Mouse (Mus musculus) forebrain, embryonic 12.5 days (tissue): Measurements from ENCODE around the gene Pcnx4. TPM values are rescaled to one million over a fixed set of nuclear protein-coding genes. Genes with fewer than 3 reads are reported as not detected.

Experiments
- ATAC-seq: fragments of 200-750 bp; cut with Nextera tagmentation; 2 replicates; pipeline ENCODE4 v1.8.0; 2017; ENCODE audit warnings: moderate TSS enrichment; ENCODE audit not compliant: low FRiP score
- H3K27ac ChIP-seq: fragments of 300-500 bp; sonication (generic); 2 replicates; pipeline ENCODE4 v1.5.1; 2016; ENCODE audit warnings: mild to moderate bottlenecking
- H3K27me3 ChIP-seq: fragments of 300-500 bp; sonication (generic); 2 replicates; pipeline ENCODE4 v1.6.1; 2016; ENCODE audit warnings: mild to moderate bottlenecking
- H3K36me3 ChIP-seq: fragments of 300-500 bp; sonication (generic); replicated peaks from 2 replicates; pipeline ENCODE4 v1.6.1; 2016; ENCODE audit warnings: mild to moderate bottlenecking
- H3K4me1 ChIP-seq: fragments of 300-500 bp; sonication (generic); 2 replicates; pipeline ENCODE4 v1.6.1; 2016
- H3K4me2 ChIP-seq: fragments of 300-500 bp; sonication (generic); 2 replicates; pipeline ENCODE4 v1.6.1; 2016; ENCODE audit warnings: mild to moderate bottlenecking, moderate library complexity
- H3K4me3 ChIP-seq: fragments of 300-500 bp; sonication (generic); replicated peaks from 2 replicates; pipeline ENCODE4 v1.5.1; 2016; ENCODE audit warnings: mild to moderate bottlenecking
- H3K9ac ChIP-seq: fragments of 300-500 bp; sonication (generic); 2 replicates; pipeline ENCODE4 v1.6.1; 2016; ENCODE audit warnings: mild to moderate bottlenecking
- H3K9me3 ChIP-seq: fragments of 300-500 bp; sonication (generic); 2 replicates; pipeline ENCODE4 v1.6.1; 2016
- WGBS: fragments of 180-500 bp; shearing (Covaris S2); methylation state at CpG from one replicate; pipeline ENCODE4 v1.1.7; 2016; 5-methylcytosine and 5-hydroxymethylcytosine counted together
- polyA plus RNA-seq: library from polyadenylated mRNA; unstranded; fragments of >200 nt; fragmentation: Nextera tagmentation; extraction: Ambion mirVana; gene quantifications from 2 replicates; pipeline ENCODE4 v1.2.1, GENCODE M21; 2016

The Pcnx4 gene
- polyA plus RNA-seq: 15.5 and 17.6 TPM in 2 replicates

DNA sequence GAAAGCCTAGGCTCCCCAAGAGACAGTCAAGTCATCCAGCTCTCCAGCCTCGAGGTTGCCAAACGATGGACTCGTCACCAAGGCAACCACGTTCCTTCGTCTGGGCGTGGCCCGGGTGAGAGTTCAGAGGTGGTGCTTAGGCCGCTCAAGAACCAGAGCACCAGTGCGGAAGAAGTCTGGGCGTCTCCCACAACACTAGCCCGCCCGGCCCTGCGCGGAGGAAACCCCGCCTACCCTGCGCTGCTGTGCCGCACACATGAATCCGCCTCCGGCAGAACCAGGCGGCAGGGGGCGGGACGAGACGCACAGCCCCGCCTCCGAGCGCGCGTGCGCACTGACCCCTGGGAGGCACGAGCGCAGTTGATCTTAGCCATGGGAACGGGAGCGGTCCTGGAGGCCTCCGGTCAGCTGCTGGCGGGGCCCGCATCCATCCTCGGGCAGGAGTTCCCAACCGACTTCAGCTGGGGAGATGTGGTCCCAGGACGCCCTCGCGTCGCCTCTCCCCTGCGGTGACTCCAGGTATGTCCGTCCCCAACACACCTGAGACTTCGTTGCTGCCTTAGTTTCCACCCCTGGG is at the start of gene Pcnx4:
Pcnx4 (plus strand) TSS at position 363 of the 577 bp plus-strand sequence.
- Histone ChIP-seq H3K4me2 (peak within 1 kb of the TSS; percentile 58), H3K27ac (peak within 1 kb of the TSS; percentile 71; the same call in 1 of the 2 replicates), H3K4me3 (peak within 1 kb of the TSS; percentile 70), H3K27me3 (no peaks in the 10 kb centered on the region), H3K9ac (peak within 1 kb of the TSS; percentile 72), H3K9me3 (no peaks in the 10 kb centered on the region), H3K4me1 (peaks cover 7% of the 10 kb centered on the region; the same call in 1 of the 2 replicates), H3K36me3 (no peaks in the 10 kb centered on the region)
- ATAC-seq: peak; percentile 99
- WGBS: under 1% methylated on average over 43 of the region's 45 CpGs

GRCm38 (mm10) chr12:72487498-72487897 is 48.7 kb upstream of the Pcnx4 start:
- Histone ChIP-seq H3K9ac (no peak overlapping the region), H3K4me1 (peaks cover 3% of the 10 kb centered on the region; the same call in 1 of the 2 replicates), H3K36me3 (no peaks in the 10 kb centered on the region), H3K27me3 (no peaks in the 10 kb centered on the region), H3K27ac (no peak overlapping the region), H3K4me2 (no peak overlapping the region), H3K4me3 (no peak overlapping the region), H3K9me3 (no peaks in the 10 kb centered on the region)
- WGBS: 82% methylated on average over 3 of the region's 3 CpGs
- no peak for ATAC-seq

DNA sequence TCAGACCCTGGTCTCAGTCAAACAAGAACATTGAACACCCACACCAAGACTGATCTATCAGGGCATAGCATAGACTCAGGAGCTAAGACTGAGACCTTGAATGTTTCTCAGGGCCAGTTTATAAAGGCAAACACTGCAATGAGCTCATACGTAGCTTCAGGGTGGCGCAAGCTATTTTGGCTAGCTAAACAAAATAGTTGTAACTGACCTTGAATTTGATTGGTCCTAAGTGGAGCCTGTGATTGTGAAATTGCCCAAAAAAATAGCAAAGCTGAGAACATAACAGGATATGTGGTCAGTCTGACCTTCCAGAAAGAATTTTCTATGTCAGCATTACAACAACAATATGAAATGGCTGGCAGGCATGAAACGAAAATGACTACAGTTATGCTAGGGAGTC is 46.2 kb upstream of the Pcnx4 start:
- Histone ChIP-seq H3K4me1 (no peaks in the 10 kb centered on the region), H3K27me3 (no peaks in the 10 kb centered on the region), H3K4me2 (no peak overlapping the region), H3K36me3 (no peaks in the 10 kb centered on the region), H3K9me3 (no peaks in the 10 kb centered on the region), H3K27ac (no peak overlapping the region), H3K4me3 (no peak overlapping the region), H3K9ac (no peak overlapping the region)
- no peak for ATAC-seq
- WGBS: 92% methylated on average over 3 of the region's 3 CpGs

- Histone ChIP-seq H3K27me3 (no peaks in the 10 kb centered on the region), H3K4me1 (no peaks in the 10 kb centered on the region), H3K9me3 (no peaks in the 10 kb centered on the region), H3K9ac (no peak overlapping the region), H3K27ac (no peak overlapping the region), H3K4me3 (no peak overlapping the region), H3K4me2 (no peak overlapping the region), H3K36me3 (no peaks in the 10 kb centered on the region)
- no peak for ATAC-seq
- WGBS: 67% methylated on average over 3 of the region's 3 CpGs
Measured at GRCm38 (mm10) chr12:72491063-72491719, 45.0 kb upstream of the Pcnx4 start.

DNA sequence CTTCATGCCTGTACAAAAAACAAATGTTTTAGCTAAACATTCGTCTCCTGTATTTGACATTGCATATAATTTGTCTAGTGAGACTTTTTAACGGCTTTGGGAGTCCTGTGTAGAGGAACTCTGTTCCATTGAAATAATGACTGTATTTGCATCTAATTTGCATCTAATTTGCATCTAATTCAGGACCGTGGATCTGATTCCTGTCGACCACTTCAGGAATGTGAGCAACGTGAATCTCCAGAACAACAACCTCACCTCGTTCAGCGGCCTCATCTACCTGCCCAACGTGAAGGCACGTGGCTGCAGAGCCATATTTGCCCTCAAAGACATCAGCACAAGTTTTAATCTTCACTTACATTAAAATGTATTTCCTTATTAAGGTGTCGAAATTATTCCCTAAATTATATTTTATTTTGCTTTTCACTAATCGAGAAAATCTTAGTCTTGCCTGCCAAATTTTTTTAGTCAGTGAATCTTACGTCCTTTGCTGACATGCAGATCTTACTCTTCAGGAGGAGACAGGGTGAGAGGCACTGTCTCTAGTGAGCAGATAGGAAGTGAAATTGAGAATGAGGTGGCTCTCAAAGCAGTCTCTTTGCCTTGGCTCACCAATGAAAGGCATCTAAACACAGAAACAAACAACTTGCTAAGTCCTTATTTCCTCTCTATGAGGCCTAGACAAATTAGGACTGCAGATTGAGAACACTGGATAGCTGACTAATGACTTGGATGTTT is 39.1 kb upstream of the Pcnx4 start:
- 43% methylated on average over 12 of the region's 12 CpGs for WGBS
- Histone ChIP-seq H3K9ac (no peak overlapping the region), H3K4me3 (no peak overlapping the region), H3K36me3 (no peaks in the 10 kb centered on the region), H3K27me3 (no peaks in the 10 kb centered on the region), H3K9me3 (no peaks in the 10 kb centered on the region), H3K4me2 (no peak overlapping the region), H3K4me1 (peaks cover 5% of the 10 kb centered on the region; the same call in 1 of the 2 replicates), H3K27ac (no peak overlapping the region)
- peak; percentile 41; the same call in 1 of the 2 replicates for ATAC-seq

- Histone ChIP-seq H3K4me3 (no peak overlapping the region), H3K27me3 (no peaks in the 10 kb centered on the region), H3K4me1 (no peaks in the 10 kb centered on the region; the same call in 1 of the 2 replicates), H3K27ac (no peak overlapping the region), H3K4me2 (no peak overlapping the region), H3K9me3 (no peaks in the 10 kb centered on the region), H3K36me3 (no peaks in the 10 kb centered on the region), H3K9ac (no peak overlapping the region)
- ATAC-seq: no peak
- WGBS: 68% methylated on average over 7 of the region's 7 CpGs
Measured at GRCm38 (mm10) chr12:72509606-72510005, 26.6 kb upstream of the Pcnx4 start.

DNA sequence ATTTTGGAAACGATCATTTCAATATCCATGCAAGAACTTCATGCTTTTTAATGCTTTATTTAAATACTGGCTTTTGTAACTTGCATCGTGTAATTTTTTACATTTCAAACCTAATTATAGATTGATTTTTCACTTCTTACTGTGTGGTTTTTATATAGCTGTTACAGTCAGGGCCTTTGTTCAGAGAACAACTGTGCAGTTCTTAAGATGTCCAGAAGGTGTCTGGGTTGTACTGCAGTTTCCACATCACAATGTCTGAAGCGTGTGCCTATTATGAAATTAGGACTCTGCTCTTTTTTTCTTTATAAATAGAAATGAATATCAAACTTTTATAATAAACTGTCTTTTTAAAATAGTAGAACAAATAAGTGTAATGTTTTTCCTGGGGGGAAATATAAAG is 20.7 kb upstream of the Pcnx4 start:
- 68% methylated on average over 3 of the region's 3 CpGs for WGBS
- no peak overlapping the region for H3K27ac ChIP-seq
- H3K27me3 ChIP-seq: no peaks in the 10 kb centered on the region
- no peaks in the 10 kb centered on the region for H3K9me3 ChIP-seq
- no peak overlapping the region for H3K4me3 ChIP-seq
- ATAC-seq: 0 out of 2 replicates have a peak, but pooled peaks have one; percentile 59
- H3K9ac ChIP-seq: no peak overlapping the region
- peaks cover 6% of the 10 kb centered on the region; the same call in 1 of the 2 replicates for H3K4me1 ChIP-seq
- H3K4me2 ChIP-seq: no peak overlapping the region
- no peaks in the 10 kb centered on the region for H3K36me3 ChIP-seq

DNA sequence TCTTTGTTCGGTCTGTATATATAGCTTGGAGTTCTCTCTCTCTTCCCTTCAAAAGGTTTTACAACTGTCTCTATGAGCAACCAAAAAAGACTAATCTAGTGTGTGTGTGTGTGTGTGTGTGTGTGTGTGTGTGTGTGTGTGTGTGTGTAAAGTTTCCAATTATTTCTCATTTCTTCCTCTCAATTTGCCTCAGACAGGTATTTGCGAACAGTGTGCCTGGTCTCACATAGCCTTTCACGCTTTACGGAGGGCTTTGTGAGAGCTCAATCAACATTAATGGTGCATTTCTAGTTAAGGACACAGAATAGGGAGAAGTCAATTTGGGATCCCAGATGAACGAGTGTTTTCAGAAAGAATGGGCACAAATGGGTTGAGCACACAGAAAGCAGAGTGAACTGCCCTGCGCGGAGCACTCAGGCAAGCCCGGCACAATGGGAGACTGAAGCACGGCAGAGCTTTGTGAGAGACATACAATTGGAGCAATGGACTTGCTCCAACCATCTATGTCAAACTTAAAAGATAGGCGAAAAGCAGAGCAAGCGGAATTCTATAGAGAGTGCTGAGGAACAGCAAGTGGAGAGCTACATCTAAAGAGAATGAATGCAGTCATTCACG is 18.0 kb upstream of the Pcnx4 start:
- H3K36me3 ChIP-seq: no peaks in the 10 kb centered on the region
- H3K27me3 ChIP-seq: no peaks in the 10 kb centered on the region
- H3K4me2 ChIP-seq: peak overlapping the region; percentile 41
- 19% methylated on average over 12 of the region's 12 CpGs for WGBS
- 0 out of 2 replicates have a peak overlapping the region, but pooled peaks have one; percentile 2 for H3K4me3 ChIP-seq
- peak overlapping the region; percentile 12; the same call in 1 of the 2 replicates for H3K9ac ChIP-seq
- ATAC-seq: peak; percentile 73; the same call in 1 of the 2 replicates
- no peaks in the 10 kb centered on the region for H3K9me3 ChIP-seq
- H3K27ac ChIP-seq: 0 out of 2 replicates have a peak overlapping the region, but pooled peaks have one; percentile 5
- peaks cover 6% of the 10 kb centered on the region; the same call in 1 of the 2 replicates for H3K4me1 ChIP-seq

DNA sequence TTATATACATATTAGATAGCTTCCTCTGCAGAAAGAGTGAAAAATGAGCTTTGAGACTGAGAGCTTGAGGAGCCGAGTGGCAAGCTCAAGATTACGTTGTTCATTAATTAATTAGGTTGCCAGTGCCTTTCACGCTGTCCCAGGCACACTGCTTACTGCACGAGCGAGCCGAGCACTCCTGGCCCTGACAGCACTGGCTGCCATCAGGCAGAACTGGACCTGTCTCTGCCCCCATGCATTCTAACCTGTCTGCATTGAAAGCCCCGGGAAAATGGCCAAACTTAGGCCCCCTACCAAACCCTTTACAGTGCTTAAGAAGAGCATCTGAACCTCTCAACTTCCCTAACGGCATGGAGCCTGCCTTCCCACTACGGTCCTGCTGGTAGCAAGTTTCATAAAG is 16.8 kb upstream of the Pcnx4 start:
- peak; percentile 64; the same call in 1 of the 2 replicates for ATAC-seq
- Histone ChIP-seq H3K4me2 (no peak overlapping the region; the same call in 1 of the 2 replicates), H3K4me3 (no peak overlapping the region), H3K36me3 (no peaks in the 10 kb centered on the region), H3K9ac (no peak overlapping the region), H3K27ac (0 out of 2 replicates have a peak overlapping the region, but pooled peaks have one; percentile 36), H3K27me3 (no peaks in the 10 kb centered on the region), H3K4me1 (peaks cover 6% of the 10 kb centered on the region; the same call in 1 of the 2 replicates), H3K9me3 (no peaks in the 10 kb centered on the region)
- 23% methylated on average over 9 of the region's 9 CpGs for WGBS

GRCm38 (mm10) chr12:72519855-72520254 is 16.3 kb upstream of the Pcnx4 start:
- H3K27me3 ChIP-seq: no peaks in the 10 kb centered on the region
- WGBS: 74% methylated on average over 5 of the region's 5 CpGs
- H3K27ac ChIP-seq: 0 out of 2 replicates have a peak overlapping the region, but pooled peaks have one; percentile 36
- peaks cover 6% of the 10 kb centered on the region; the same call in 1 of the 2 replicates for H3K4me1 ChIP-seq
- no peak overlapping the region for H3K4me2 ChIP-seq
- H3K9ac ChIP-seq: no peak overlapping the region
- H3K4me3 ChIP-seq: no peak overlapping the region
- no peaks in the 10 kb centered on the region for H3K36me3 ChIP-seq
- H3K9me3 ChIP-seq: no peaks in the 10 kb centered on the region
- ATAC-seq: no peak

DNA sequence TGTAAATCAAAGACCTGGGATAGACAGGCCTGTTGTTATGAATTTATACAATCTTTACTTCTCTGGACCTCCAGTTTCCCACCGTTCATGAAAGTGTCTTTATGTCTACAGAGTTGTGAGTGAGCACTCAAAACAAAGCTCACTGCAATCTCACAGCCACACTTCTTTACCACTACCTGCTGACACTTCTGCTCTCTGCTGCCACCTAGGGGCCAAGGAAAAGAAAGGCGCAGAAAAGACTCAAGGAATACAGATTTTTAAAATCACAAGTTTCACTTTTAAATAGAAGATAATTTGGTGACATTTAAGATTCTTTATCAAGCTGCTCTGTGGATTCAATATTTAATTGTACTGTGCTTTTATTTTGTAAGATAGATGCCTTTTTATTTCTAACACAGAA is 15.5 kb upstream of the Pcnx4 start:
- Histone ChIP-seq H3K4me3 (no peak overlapping the region), H3K4me2 (no peak overlapping the region), H3K27ac (no peak overlapping the region), H3K9ac (no peak overlapping the region), H3K4me1 (peaks cover 6% of the 10 kb centered on the region; the same call in 1 of the 2 replicates), H3K36me3 (no peaks in the 10 kb centered on the region), H3K27me3 (no peaks in the 10 kb centered on the region), H3K9me3 (no peaks in the 10 kb centered on the region)
- 4% methylated on average over 2 of the region's 2 CpGs for WGBS
- ATAC-seq: no peak

DNA sequence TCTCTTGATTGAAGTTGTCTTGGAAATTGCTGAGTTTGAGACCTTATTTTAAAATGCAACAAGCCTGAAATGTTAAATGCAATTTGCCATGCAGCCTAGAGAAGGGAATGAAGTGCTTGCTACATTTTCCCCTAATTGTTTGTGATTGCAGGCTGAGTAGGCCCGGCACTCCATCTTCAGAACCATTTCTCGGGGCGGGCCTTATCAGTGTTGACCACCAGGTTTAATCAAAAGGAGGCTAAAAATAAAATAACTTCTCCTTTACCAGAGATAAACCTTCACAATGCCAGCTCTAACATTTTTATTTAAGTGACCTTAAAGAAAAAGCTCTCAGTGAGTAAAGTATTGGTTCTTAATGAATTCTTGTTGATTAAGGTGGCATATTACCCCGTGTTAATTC is 10.6 kb upstream of the Pcnx4 start:
- Histone ChIP-seq H3K36me3 (no peaks in the 10 kb centered on the region), H3K27me3 (no peaks in the 10 kb centered on the region), H3K4me3 (no peak overlapping the region), H3K4me1 (no peaks in the 10 kb centered on the region), H3K27ac (no peak overlapping the region), H3K9me3 (no peaks in the 10 kb centered on the region), H3K9ac (no peak overlapping the region), H3K4me2 (no peak overlapping the region)
- 82% methylated on average over 4 of the region's 4 CpGs for WGBS
- ATAC-seq: no peak
